Mouse (Mus musculus): ENCODE results near the gene Kmt2a.

Kmt2a gene

GRCm38 (mm10) chr9:44880309-44881081 lies 601 bp downstream of the Kmt2a start:
- no peak for DNase-seq (ENCODE audit: extremely low read depth, low read depth, low spot score)

- DNase-seq (ENCODE audit: extremely low read depth, low read depth, low spot score), result no peak
Measured at GRCm38 (mm10) chr9:44879694-44880271, 1.3 kb downstream of the Kmt2a start.

GRCm38 (mm10) chr9:44878776-44879500 lies 2.2 kb downstream of the Kmt2a start:
- no peak for DNase-seq (ENCODE audit: extremely low read depth, low read depth, low spot score)

GRCm38 (mm10) chr9:44877686-44878085 lies 3.4 kb downstream of the Kmt2a start:
- no peak for DNase-seq (ENCODE audit: extremely low read depth, low read depth, low spot score)

GRCm38 (mm10) chr9:44875476-44875875 lies 5.6 kb downstream of the Kmt2a start:
- no peak for DNase-seq (ENCODE audit: extremely low read depth, low read depth, low spot score)

- DNase-seq (ENCODE audit: extremely low read depth, low read depth, low spot score), result no peak
Measured at GRCm38 (mm10) chr9:44874198-44874597, 6.9 kb downstream of the Kmt2a start.

- DNase-seq (ENCODE audit: extremely low read depth, low read depth, low spot score), result no peak
Measured at GRCm38 (mm10) chr9:44873665-44874064, 7.4 kb downstream of the Kmt2a start.

- DNase-seq (ENCODE audit: extremely low read depth, low read depth, low spot score), result no peak
Measured at GRCm38 (mm10) chr9:44868336-44869094, 12.6 kb downstream of the Kmt2a start.

- DNase-seq (ENCODE audit: extremely low read depth, low read depth, low spot score), result no peak
Measured at GRCm38 (mm10) chr9:44867664-44868063, 13.4 kb downstream of the Kmt2a start.

GRCm38 (mm10) chr9:44866501-44867240 lies 14.4 kb downstream of the Kmt2a start:
- DNase-seq (ENCODE audit: extremely low read depth, low read depth, low spot score), result no peak

- no peak for DNase-seq (ENCODE audit: extremely low read depth, low read depth, low spot score)
Measured at GRCm38 (mm10) chr9:44861121-44861520, 20.0 kb downstream of the Kmt2a start.

- no peak for DNase-seq (ENCODE audit: extremely low read depth, low read depth, low spot score)
Measured at GRCm38 (mm10) chr9:44858657-44859056, 22.4 kb downstream of the Kmt2a start.

GRCm38 (mm10) chr9:44857405-44857992 lies 23.6 kb downstream of the Kmt2a start:
- DNase-seq (ENCODE audit: extremely low read depth, low read depth, low spot score), result peak; percentile 51

- no peak for DNase-seq (ENCODE audit: extremely low read depth, low read depth, low spot score)
Measured at GRCm38 (mm10) chr9:44855153-44855552, 25.9 kb downstream of the Kmt2a start.

- DNase-seq (ENCODE audit: extremely low read depth, low read depth, low spot score), result no peak
Measured at GRCm38 (mm10) chr9:44847446-44847845, 33.6 kb downstream of the Kmt2a start.

- DNase-seq (ENCODE audit: extremely low read depth, low read depth, low spot score), result no peak
Measured at GRCm38 (mm10) chr9:44841241-44841640, 39.9 kb downstream of the Kmt2a start.

GRCm38 (mm10) chr9:44836439-44836838 lies 44.7 kb downstream of the Kmt2a start:
- DNase-seq (ENCODE audit: extremely low read depth, low read depth, low spot score), result no peak

GRCm38 (mm10) chr9:44832356-44832755 lies 48.7 kb downstream of the Kmt2a start:
- no peak for DNase-seq (ENCODE audit: extremely low read depth, low read depth, low spot score)

- no peak for DNase-seq (ENCODE audit: extremely low read depth, low read depth, low spot score)
Measured at GRCm38 (mm10) chr9:44830506-44830905, 50.6 kb downstream of the Kmt2a start.

GRCm38 (mm10) chr9:44828944-44829343 lies 52.2 kb downstream of the Kmt2a start:
- DNase-seq (ENCODE audit: extremely low read depth, low read depth, low spot score), result no peak
